Mouse (Mus musculus): ENCODE measurements around the gene Slc41a3. TPM values are rescaled to one million over a fixed set of nuclear protein-coding genes. Genes with fewer than 3 reads are reported as not detected.
A peak's percentile ranks its signal among the peaks of the same experiment; 100 is the strongest.

Slc41a3 gene
- polyA plus RNA-seq, 1 experiment from 2014 or later = 4.3 TPM

DNA sequence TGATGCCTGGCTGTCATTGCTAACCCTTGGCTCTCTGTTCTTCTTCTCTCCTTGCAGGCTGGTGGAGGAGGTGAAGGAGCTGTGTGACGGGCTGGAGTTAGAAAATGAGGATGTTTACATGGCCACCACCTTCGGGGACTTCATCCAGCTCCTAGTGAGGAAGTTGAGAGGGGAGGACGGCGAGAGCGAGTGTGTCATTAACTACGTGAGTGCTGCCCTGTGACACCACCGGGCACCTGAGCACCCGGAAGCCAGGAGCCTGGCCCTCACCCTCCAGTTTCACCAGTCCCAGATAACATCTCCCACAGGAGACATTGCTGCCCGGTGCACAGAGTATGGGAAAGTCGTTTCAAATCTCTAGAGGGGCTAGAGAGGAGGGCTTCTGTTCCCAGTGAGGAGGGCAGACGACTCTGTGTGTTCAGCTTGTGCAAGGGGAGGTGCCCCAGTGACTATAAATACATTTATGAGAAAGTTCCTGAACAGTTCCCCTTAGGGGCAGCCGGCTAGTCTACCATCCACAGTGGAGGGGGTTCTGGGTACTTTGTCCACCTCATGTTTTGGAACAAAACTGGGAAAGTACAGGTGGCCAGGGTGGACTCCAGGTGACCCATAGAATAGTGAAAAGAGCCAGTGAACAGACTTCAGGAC lies 34.7 kb upstream of the Slc41a3 start:
- ATAC-seq (ENCODE audit: low FRiP score, low TSS enrichment) (peak; percentile 50), DNase-seq (ENCODE audit: low spot score) (peak; percentile 42)
- no peak overlapping the region for H3K27ac ChIP-seq (replicated peaks)
- TF ChIP-seq CTCF (IDR thresholded peaks at IDR 0.05; ENCODE audit: low read depth) (no peak), EP300 (optimal IDR thresholded peaks at IDR 0.05) (no peak)
- H3K4me2 ChIP-seq (replicated peaks; ENCODE audit: low read depth) = no peak overlapping the region
- no peaks in the 10 kb centered on the region for H3K27me3 ChIP-seq (ENCODE audit: control insufficient read depth, insufficient read depth, low read length)
- no peak overlapping the region for H3K9ac ChIP-seq (ENCODE audit: low read length)
- 43% methylated on average over 12 of the region's 12 CpGs for WGBS
- no peaks in the 10 kb centered on the region for H3K4me1 ChIP-seq (replicated peaks; ENCODE audit: control insufficient read depth, insufficient read depth)
- no peak overlapping the region for H3K4me3 ChIP-seq (ENCODE audit: low read depth, low read length)
- H3K36me3 ChIP-seq (ENCODE audit: control insufficient read depth, insufficient read depth, low read length) = no peaks in the 10 kb centered on the region
- no peaks in the 10 kb centered on the region for H3K9me3 ChIP-seq (ENCODE audit: control insufficient read depth, low read length)

DNA sequence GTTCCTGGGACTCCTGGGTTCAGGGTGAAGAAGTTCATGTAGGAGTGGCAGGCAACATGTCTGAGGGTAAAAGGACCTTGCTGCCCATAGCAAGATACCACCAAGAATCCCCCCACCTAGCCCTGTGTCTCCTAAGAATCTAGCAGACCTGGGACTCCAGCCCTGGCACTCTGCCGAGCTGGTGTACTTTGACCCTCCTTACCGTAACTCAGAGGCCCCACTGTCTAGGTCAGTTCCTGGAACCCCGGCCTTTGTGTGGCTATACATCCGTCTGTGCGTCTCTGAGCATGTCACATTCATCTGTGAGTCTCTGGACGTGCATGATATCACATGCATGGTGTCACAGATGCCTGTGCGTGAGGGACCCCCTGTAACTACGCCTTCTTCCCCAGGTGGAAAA lies 34.1 kb upstream of the Slc41a3 start:
- no peaks in the 10 kb centered on the region for H3K9me3 ChIP-seq (ENCODE audit: control insufficient read depth, low read length)
- WGBS = 58% methylated on average over 8 of the region's 8 CpGs
- TF ChIP-seq CTCF (IDR thresholded peaks at IDR 0.05; ENCODE audit: low read depth) = no peak
- no peak for TF ChIP-seq EP300 (optimal IDR thresholded peaks at IDR 0.05)
- no peak overlapping the region for H3K27ac ChIP-seq (replicated peaks)
- ATAC-seq (ENCODE audit: low FRiP score, low TSS enrichment) (peak; percentile 49), DNase-seq (ENCODE audit: low spot score) (peak; percentile 63)
- H3K36me3 ChIP-seq (ENCODE audit: control insufficient read depth, insufficient read depth, low read length) = no peaks in the 10 kb centered on the region
- no peak overlapping the region for H3K9ac ChIP-seq (ENCODE audit: low read length)
- H3K4me2 ChIP-seq (replicated peaks; ENCODE audit: low read depth) = no peak overlapping the region
- H3K27me3 ChIP-seq (ENCODE audit: control insufficient read depth, insufficient read depth, low read length) = no peaks in the 10 kb centered on the region
- H3K4me1 ChIP-seq (replicated peaks; ENCODE audit: control insufficient read depth, insufficient read depth) = no peaks in the 10 kb centered on the region
- no peak overlapping the region for H3K4me3 ChIP-seq (ENCODE audit: low read depth, low read length)

DNA sequence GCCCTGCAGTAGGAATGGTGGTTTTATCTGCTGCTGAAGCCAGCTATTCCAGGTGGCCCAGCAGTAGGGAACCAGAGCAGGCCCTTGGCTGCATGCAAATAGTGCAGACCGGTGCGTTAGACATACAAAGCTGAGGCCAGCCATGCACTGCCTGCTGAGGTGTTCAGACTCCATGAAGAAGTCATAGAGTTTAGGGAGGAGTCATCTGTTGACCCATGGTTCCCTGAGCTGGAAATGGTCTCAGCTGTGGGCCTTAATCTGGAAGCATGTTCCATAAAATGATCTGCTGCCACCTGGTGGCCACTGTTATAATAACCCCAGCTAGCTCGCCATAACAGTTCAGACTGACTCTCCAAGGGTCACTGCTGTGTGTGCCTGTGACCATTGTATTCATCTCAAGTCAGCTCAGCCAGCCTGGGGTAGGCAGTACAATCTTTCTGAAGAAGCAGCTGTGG lies 29.2 kb upstream of the Slc41a3 start:
- Histone ChIP-seq H3K27me3 (ENCODE audit: control insufficient read depth, insufficient read depth, low read length) (no peaks in the 10 kb centered on the region), H3K36me3 (ENCODE audit: control insufficient read depth, insufficient read depth, low read length) (no peaks in the 10 kb centered on the region), H3K4me2 (replicated peaks; ENCODE audit: low read depth) (no peak overlapping the region), H3K4me1 (replicated peaks; ENCODE audit: control insufficient read depth, insufficient read depth) (no peaks in the 10 kb centered on the region), H3K9ac (ENCODE audit: low read length) (no peak overlapping the region), H3K4me3 (ENCODE audit: low read depth, low read length) (no peak overlapping the region), H3K9me3 (ENCODE audit: control insufficient read depth, low read length) (no peaks in the 10 kb centered on the region), H3K27ac (replicated peaks) (no peak overlapping the region)
- TF ChIP-seq CTCF (IDR thresholded peaks at IDR 0.05; ENCODE audit: low read depth) (peak; percentile 89), EP300 (optimal IDR thresholded peaks at IDR 0.05) (no peak)
- 53% methylated on average over 3 of the region's 3 CpGs for WGBS
- peak; percentile 81 for DNase-seq (ENCODE audit: low spot score)
- peak; percentile 71 for ATAC-seq (ENCODE audit: low FRiP score, low TSS enrichment)

DNA sequence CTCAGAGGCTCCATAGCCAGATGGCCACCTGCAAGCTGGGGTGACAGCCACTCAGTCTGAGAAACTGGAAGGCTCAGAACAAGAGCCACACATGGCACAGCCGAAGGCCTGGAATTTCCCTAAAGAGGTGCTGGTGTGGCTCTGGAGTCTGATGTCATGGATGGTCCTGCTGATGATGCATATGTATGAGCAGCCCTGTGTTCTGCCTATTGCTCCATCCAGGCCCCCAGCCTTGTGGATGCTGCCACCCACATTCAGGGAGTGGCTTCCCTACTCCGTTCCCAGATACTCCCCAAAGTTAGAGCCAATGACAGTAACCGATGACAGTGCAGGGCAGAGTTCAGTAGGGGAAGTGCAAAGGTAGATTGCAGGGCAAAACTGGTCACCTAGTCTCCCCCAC lies 26.4 kb upstream of the Slc41a3 start:
- Histone ChIP-seq H3K4me1 (replicated peaks; ENCODE audit: control insufficient read depth, insufficient read depth) (no peaks in the 10 kb centered on the region), H3K27me3 (ENCODE audit: control insufficient read depth, insufficient read depth, low read length) (no peaks in the 10 kb centered on the region), H3K4me3 (ENCODE audit: low read depth, low read length) (no peak overlapping the region), H3K4me2 (replicated peaks; ENCODE audit: low read depth) (no peak overlapping the region), H3K9me3 (ENCODE audit: control insufficient read depth, low read length) (no peaks in the 10 kb centered on the region), H3K9ac (ENCODE audit: low read length) (no peak overlapping the region), H3K36me3 (ENCODE audit: control insufficient read depth, insufficient read depth, low read length) (no peaks in the 10 kb centered on the region), H3K27ac (replicated peaks) (no peak overlapping the region)
- no peak for TF ChIP-seq EP300 (optimal IDR thresholded peaks at IDR 0.05)
- no peak for TF ChIP-seq CTCF (IDR thresholded peaks at IDR 0.05; ENCODE audit: low read depth)
- ATAC-seq (ENCODE audit: low FRiP score, low TSS enrichment) (peak; percentile 35; the same call in 1 of the 2 replicates), DNase-seq (ENCODE audit: low spot score) (no peak)
- 54% methylated on average over 3 of the region's 3 CpGs for WGBS

DNA sequence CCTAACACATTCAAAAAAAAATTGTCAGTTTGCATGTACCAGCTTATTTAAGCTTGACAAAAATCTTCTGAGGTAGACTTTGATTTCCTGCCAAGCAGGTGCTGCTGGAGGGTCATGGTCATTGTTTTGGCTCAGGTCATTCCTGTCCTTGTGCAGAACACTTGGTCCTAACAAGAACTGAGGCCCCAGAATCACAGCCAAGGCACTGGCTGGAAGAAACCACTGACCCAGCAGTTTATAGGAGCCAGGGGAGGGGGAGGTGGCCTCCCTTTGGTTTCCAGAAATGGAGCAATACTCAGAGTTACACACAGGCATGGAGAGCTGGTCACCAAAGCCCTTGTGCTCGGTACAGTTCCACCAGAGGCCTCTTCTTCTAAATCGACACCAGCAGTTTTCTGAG lies 22.2 kb upstream of the Slc41a3 start:
- Histone ChIP-seq H3K27ac (replicated peaks) (no peak overlapping the region), H3K36me3 (ENCODE audit: control insufficient read depth, insufficient read depth, low read length) (no peaks in the 10 kb centered on the region), H3K4me1 (replicated peaks; ENCODE audit: control insufficient read depth, insufficient read depth) (no peaks in the 10 kb centered on the region), H3K9me3 (ENCODE audit: control insufficient read depth, low read length) (no peaks in the 10 kb centered on the region), H3K4me2 (replicated peaks; ENCODE audit: low read depth) (no peak overlapping the region), H3K9ac (ENCODE audit: low read length) (no peak overlapping the region), H3K27me3 (ENCODE audit: control insufficient read depth, insufficient read depth, low read length) (no peaks in the 10 kb centered on the region), H3K4me3 (ENCODE audit: low read depth, low read length) (no peak overlapping the region)
- WGBS = 83% methylated on average over 2 of the region's 2 CpGs
- ATAC-seq (ENCODE audit: low FRiP score, low TSS enrichment) = no peak
- no peak for TF ChIP-seq CTCF (IDR thresholded peaks at IDR 0.05; ENCODE audit: low read depth)
- TF ChIP-seq EP300 (optimal IDR thresholded peaks at IDR 0.05) = no peak
- DNase-seq (ENCODE audit: low spot score) = no peak

DNA sequence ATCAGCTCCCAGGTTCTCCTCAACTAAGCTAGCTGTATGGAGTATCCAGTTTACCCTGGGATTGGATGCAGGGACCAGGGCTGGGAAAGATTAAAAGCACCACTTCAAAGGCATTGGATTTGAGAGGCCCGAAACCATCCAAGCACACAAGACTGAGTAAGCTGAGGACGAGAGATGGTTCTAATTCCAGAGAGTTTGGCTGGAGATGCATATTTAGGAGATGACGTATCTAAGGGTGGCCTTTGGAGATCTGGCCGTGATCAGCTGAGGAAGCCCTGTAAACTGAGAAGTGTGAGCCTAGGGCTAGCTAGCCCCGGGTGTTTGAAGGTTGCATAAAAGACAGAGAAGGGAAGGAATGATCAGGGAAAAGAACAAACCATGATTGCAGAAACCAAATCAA lies 16.4 kb upstream of the Slc41a3 start:
- Histone ChIP-seq H3K9me3 (ENCODE audit: control insufficient read depth, low read length) (no peaks in the 10 kb centered on the region), H3K27me3 (ENCODE audit: control insufficient read depth, insufficient read depth, low read length) (no peaks in the 10 kb centered on the region), H3K36me3 (ENCODE audit: control insufficient read depth, insufficient read depth, low read length) (no peaks in the 10 kb centered on the region), H3K27ac (replicated peaks) (no peak overlapping the region), H3K4me2 (replicated peaks; ENCODE audit: low read depth) (no peak overlapping the region), H3K4me1 (replicated peaks; ENCODE audit: control insufficient read depth, insufficient read depth) (no peaks in the 10 kb centered on the region), H3K9ac (ENCODE audit: low read length) (no peak overlapping the region), H3K4me3 (ENCODE audit: low read depth, low read length) (no peak overlapping the region)
- TF ChIP-seq CTCF (IDR thresholded peaks at IDR 0.05; ENCODE audit: low read depth) (no peak), EP300 (optimal IDR thresholded peaks at IDR 0.05) (no peak)
- WGBS = 52% methylated on average over 5 of the region's 5 CpGs
- DNase-seq (ENCODE audit: low spot score) = no peak
- ATAC-seq (ENCODE audit: low FRiP score, low TSS enrichment) = no peak

All from stomach, postnatal 0 days (tissue).